Mouse (Mus musculus) intestine, embryonic 15.5 days (tissue): Measurements from ENCODE around the gene Rpl31. TPM values are rescaled to one million over a fixed set of nuclear protein-coding genes. Genes with fewer than 3 reads are reported as not detected.

Source experiments
- ATAC-seq: fragments of 200-750 bp; cut with Nextera tagmentation; 2 replicates; pipeline ENCODE4 v1.8.0; 2017; ENCODE audit warnings: moderate TSS enrichment, moderate library complexity
- H3K27ac ChIP-seq: fragments of 300-500 bp; sonication (generic); 2 replicates; pipeline ENCODE4 v1.5.1; 2015; ENCODE audit warnings: mild to moderate bottlenecking, inconsistent platforms
- H3K27me3 ChIP-seq: fragments of 300-500 bp; sonication (generic); replicated peaks from 2 replicates; pipeline ENCODE4 v1.6.1; 2015; ENCODE audit warnings: inconsistent platforms
- H3K36me3 ChIP-seq: fragments of 300-500 bp; sonication (generic); 2 replicates; pipeline ENCODE4 v1.6.1; 2015; ENCODE audit warnings: inconsistent platforms
- H3K4me1 ChIP-seq: fragments of 300-500 bp; sonication (generic); replicated peaks from 2 replicates; pipeline ENCODE4 v1.6.1; 2015; ENCODE audit warnings: inconsistent platforms
- H3K4me2 ChIP-seq: fragments of 300-500 bp; sonication (generic); replicated peaks from 2 replicates; pipeline ENCODE4 v1.6.1; 2015; ENCODE audit warnings: mild to moderate bottlenecking, inconsistent platforms
- H3K4me3 ChIP-seq: fragments of 300-500 bp; sonication (generic); replicated peaks from 2 replicates; pipeline ENCODE4 v1.5.1; 2015; ENCODE audit warnings: inconsistent platforms
- H3K9ac ChIP-seq: fragments of 300-500 bp; sonication (generic); 2 replicates; pipeline ENCODE4 v1.6.1; 2015; ENCODE audit warnings: inconsistent platforms
- H3K9me3 ChIP-seq: fragments of 300-500 bp; sonication (generic); 2 replicates; pipeline ENCODE4 v1.6.1; 2016; ENCODE audit warnings: inconsistent platforms
- WGBS: fragments of 180-500 bp; shearing (Covaris S2); methylation state at CpG from one replicate; pipeline ENCODE4 v1.1.7; 2015; 5-methylcytosine and 5-hydroxymethylcytosine counted together
- polyA plus RNA-seq: library from polyadenylated mRNA; unstranded; fragments of >200 nt; fragmentation: Nextera tagmentation; extraction: Ambion mirVana; gene quantifications from 2 replicates; pipeline ENCODE4 v1.2.1, GENCODE M21; 2015

The Rpl31 gene
- polyA plus RNA-seq, 1 experiment from 2014 or later = 550 TPM

DNA sequence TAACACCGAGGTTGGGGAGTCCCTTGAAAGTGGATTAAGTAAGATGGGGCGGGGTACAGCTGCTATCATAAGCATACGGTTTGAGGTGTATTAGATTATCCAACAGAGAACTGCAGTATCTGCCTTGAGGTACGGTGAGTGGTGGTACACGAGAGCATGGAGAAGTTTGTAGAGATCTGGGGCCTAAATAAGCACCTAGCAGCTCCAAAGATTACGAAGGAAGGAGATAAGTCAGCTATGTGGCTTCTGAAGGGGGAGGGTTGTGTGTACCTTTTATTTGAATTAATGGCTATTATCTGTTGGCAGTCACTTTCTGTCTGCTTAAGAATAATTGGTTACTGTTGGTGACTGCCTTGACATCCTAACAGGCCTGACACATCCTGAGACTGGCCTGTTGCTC lies 2.8 kb downstream of the Rpl31 start:
- H3K4me3 ChIP-seq = no peak overlapping the region
- H3K4me2 ChIP-seq = no peak overlapping the region
- no peaks in the 10 kb centered on the region for H3K9me3 ChIP-seq
- no peak overlapping the region for H3K9ac ChIP-seq
- 79% methylated on average over 6 of the region's 6 CpGs for WGBS
- H3K27ac ChIP-seq = 0 out of 2 replicates have a peak overlapping the region, but pooled peaks have one; percentile 3
- no peaks in the 10 kb centered on the region for H3K27me3 ChIP-seq
- H3K4me1 ChIP-seq = peaks cover 14% of the 10 kb centered on the region
- no peak for ATAC-seq
- peaks cover 28% of the 10 kb centered on the region for H3K36me3 ChIP-seq

DNA sequence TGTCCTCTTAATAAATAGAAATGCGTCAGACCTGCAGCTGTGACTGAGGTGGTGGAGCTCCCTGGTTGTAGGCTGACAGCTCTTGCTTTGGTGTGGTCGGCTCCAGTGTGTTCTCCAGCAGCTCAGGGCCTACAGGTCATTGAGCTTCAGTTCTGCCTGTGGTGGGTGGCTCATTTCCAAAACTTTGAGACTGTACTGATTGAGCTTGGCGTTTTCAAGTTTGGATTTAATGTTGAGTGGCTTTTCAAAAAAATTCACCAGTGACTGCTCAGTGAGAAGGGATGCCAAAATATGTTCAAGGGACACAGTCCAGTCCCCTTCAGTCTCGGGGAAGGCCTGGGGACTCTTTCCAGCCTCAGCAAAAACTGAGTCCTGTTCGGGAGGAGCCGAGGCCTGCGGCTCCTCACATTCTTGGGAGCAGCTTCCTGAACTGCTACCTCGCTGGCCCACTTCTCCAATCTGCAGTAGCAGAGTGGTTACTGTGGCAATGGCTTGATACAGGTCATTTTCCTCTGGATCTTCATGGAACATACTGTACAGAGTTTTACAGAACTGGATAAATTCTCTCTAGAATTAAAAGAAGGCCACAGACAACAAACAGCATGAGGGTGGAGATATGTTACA lies 4.7 kb downstream of the Rpl31 start:
- WGBS = 83% methylated on average over 8 of the region's 8 CpGs
- no peak overlapping the region for H3K4me2 ChIP-seq
- no peak overlapping the region for H3K9ac ChIP-seq
- no peak overlapping the region for H3K4me3 ChIP-seq
- ATAC-seq = no peak
- no peaks in the 10 kb centered on the region for H3K9me3 ChIP-seq
- peaks cover 12% of the 10 kb centered on the region for H3K4me1 ChIP-seq
- no peak overlapping the region for H3K27ac ChIP-seq
- H3K27me3 ChIP-seq = no peaks in the 10 kb centered on the region
- peaks cover 31% of the 10 kb centered on the region for H3K36me3 ChIP-seq

DNA sequence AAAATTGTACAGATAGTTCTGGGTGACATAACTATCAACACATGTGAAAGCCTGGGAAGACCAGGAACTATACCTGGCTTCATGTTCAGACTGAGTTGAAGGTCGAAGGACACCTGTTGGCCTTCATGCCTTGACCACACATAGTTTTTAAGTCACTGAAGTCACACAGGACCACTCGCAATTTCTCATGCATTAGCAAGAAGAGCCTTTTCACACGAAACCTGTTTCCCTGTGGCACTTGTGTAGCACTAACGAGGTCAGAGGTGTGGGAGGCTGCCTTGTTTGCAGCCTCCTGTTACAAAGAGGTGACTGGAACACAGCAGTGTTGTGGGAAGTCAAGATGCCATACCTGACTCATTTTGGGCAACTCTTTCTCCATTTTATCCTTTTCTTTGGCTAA lies 5.7 kb downstream of the Rpl31 start:
- Histone ChIP-seq H3K36me3 (peaks cover 31% of the 10 kb centered on the region), H3K27me3 (no peaks in the 10 kb centered on the region), H3K9ac (no peak overlapping the region), H3K4me1 (peaks cover 12% of the 10 kb centered on the region), H3K4me3 (no peak overlapping the region), H3K4me2 (no peak overlapping the region), H3K27ac (no peak overlapping the region), H3K9me3 (no peaks in the 10 kb centered on the region)
- ATAC-seq = no peak
- WGBS = 70% methylated on average over 4 of the region's 4 CpGs

DNA sequence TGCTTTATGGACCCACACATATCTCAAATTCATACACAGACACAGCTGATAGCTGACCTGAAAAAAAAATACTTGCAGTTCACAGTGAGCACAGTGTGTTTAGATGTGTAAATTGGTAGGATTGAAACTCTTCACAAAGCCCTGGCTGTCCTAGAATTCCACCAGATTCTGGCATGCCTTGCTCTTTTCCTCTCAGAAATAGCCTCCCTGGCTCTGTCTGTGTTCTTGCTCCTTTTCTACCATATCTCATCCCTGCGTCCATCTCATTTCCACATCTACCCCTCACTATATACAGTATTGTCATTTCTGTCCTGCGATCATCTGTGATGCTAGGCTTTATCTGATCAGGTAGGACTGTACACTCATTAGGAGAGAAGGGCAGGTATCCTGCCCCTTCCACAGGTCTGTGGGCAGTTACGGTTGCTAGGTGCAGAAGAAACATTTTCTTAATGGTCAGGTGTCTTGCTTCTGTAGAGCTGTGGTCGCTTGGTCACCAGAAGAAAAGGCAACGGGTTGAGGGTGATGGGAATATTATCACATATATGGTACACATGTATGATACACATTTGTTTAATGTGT lies 6.7 kb downstream of the Rpl31 start:
- no peaks in the 10 kb centered on the region for H3K27me3 ChIP-seq
- H3K9ac ChIP-seq = no peak overlapping the region
- WGBS = 83% methylated on average over 5 of the region's 5 CpGs
- H3K36me3 ChIP-seq = peaks cover 31% of the 10 kb centered on the region
- H3K9me3 ChIP-seq = no peaks in the 10 kb centered on the region
- no peak overlapping the region for H3K27ac ChIP-seq
- H3K4me3 ChIP-seq = no peak overlapping the region
- H3K4me1 ChIP-seq = peaks cover 6% of the 10 kb centered on the region; the same call in 1 of the 2 replicates
- ATAC-seq = peak; percentile 44; the same call in 1 of the 2 replicates
- no peak overlapping the region for H3K4me2 ChIP-seq

DNA sequence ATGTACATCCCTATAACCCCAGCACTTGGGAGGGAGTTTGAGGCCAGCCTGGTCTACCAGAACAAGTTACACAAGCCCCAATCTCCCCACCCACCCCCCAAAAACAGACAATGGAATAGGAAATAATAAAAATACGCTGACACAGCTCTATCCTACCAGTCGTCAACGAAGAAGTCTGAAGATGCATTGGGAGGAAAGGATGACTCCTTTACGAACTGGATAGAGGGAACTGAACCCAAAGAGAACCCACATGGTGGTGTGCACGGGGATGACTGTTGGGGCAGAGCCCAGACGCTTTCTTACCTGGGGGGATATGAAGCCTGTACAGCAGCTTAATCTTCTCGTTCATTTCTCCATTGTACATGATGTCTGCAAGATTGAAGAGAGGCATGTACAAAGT lies 8.5 kb downstream of the Rpl31 start:
- Histone ChIP-seq H3K4me3 (no peak overlapping the region), H3K9ac (no peak overlapping the region), H3K4me2 (no peak overlapping the region), H3K36me3 (peaks cover 20% of the 10 kb centered on the region), H3K27me3 (no peaks in the 10 kb centered on the region), H3K4me1 (no peaks in the 10 kb centered on the region), H3K9me3 (no peaks in the 10 kb centered on the region), H3K27ac (no peak overlapping the region)
- WGBS = 87% methylated on average over 7 of the region's 7 CpGs
- no peak for ATAC-seq

DNA sequence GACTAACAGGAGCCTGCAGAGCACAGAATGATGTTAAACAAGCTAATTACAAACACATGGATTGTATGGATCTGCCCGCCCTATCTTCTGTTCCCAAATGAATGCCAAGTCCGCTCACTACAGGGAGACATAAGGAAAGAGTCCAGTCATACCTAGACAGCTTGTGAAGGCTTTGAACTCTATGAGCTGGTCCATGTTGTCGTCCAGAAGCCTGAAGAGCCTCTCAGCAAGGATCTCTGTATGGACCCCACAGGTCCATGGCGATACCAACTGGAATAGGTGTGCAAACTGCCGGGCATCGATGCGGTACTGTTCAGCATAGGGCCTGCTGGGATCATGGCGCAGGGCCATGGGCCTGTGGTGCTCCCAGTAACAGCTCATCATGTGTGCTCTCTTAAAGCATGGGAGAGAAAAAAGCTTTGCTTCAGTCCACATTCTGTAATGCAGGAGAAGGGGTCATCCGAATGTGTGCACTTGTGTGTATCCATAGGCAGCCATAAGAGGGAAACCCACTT lies 9.1 kb downstream of the Rpl31 start:
- Histone ChIP-seq H3K27ac (no peak overlapping the region), H3K4me1 (no peaks in the 10 kb centered on the region), H3K9me3 (no peaks in the 10 kb centered on the region), H3K4me3 (no peak overlapping the region), H3K9ac (no peak overlapping the region), H3K4me2 (no peak overlapping the region), H3K27me3 (no peaks in the 10 kb centered on the region), H3K36me3 (peaks cover 14% of the 10 kb centered on the region; the same call in 1 of the 2 replicates)
- no peak for ATAC-seq
- 95% methylated on average over 9 of the region's 9 CpGs for WGBS

DNA sequence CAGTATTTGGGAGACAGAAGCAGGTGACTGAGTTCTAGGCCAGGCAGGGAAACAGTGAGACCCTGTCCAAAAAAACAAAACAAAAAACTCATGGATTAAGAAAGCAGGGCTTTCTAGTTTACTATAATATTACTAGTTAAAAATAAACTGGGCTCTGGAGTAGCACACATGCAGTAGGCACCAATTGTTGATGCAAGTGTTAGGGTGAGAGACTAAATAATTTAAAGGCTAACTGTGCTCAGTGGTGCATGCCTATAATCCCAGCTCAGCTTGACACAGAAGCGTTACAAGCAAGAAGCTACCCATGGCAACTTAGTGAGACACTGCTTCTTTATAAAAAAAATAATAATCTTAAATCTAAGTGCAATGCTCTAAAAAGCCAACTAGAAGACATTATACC lies 10.9 kb downstream of the Rpl31 start:
- H3K4me2 ChIP-seq = no peak overlapping the region
- no peak overlapping the region for H3K4me3 ChIP-seq
- ATAC-seq = no peak
- H3K27me3 ChIP-seq = no peaks in the 10 kb centered on the region
- peaks cover 3% of the 10 kb centered on the region; the same call in 1 of the 2 replicates for H3K36me3 ChIP-seq
- no peak overlapping the region for H3K9ac ChIP-seq
- no peak overlapping the region for H3K27ac ChIP-seq
- WGBS = 74% methylated on average over 1 of the region's 1 CpGs
- H3K4me1 ChIP-seq = no peaks in the 10 kb centered on the region
- H3K9me3 ChIP-seq = no peaks in the 10 kb centered on the region

DNA sequence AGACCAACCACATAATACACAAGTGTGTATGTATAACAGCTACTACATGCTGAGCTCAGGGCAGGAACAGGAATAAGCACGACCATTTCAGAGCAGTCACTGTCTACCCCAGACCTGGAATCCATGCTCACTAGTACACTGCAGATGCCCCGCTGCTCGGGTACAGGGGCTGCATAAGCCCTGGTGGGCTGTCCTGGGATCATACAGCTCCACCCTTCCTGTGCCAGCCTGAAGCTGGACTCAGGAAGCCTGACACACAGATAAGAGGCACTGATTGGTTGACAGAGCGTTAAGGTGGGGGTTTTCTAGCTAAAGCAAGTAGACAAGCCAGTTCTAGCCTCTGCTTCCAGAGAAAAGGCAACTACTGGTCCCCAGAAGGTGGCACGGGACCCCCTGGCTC lies 11.4 kb downstream of the Rpl31 start:
- Histone ChIP-seq H3K9ac (no peak overlapping the region), H3K4me3 (no peak overlapping the region), H3K4me1 (no peaks in the 10 kb centered on the region), H3K4me2 (no peak overlapping the region), H3K27ac (no peak overlapping the region), H3K36me3 (peaks cover 3% of the 10 kb centered on the region; the same call in 1 of the 2 replicates), H3K9me3 (no peaks in the 10 kb centered on the region), H3K27me3 (no peaks in the 10 kb centered on the region)
- WGBS = 73% methylated on average over 5 of the region's 5 CpGs
- ATAC-seq = no peak

DNA sequence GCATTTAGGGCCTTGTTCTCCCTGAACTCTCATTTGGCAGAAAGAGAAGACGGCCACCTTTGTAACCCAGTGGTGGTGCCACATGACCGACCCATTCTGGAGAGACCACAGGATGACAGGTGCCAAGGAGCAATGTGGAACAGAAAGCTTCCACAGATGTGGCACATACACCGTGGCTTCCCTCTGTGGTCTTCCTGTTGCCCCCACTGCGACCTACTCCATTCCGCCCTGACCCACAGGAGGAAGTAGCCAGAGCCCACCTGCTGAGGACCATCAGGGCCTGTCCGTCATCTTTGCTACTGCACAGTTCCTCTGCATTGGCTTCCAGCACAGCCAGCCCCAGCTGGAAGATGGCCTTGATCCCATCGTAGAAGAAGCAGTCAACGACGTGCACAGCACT lies 13.4 kb downstream of the Rpl31 start:
- H3K4me1 ChIP-seq = no peaks in the 10 kb centered on the region
- no peaks in the 10 kb centered on the region for H3K27me3 ChIP-seq
- H3K36me3 ChIP-seq = peaks cover 3% of the 10 kb centered on the region; the same call in 1 of the 2 replicates
- no peak overlapping the region for H3K4me3 ChIP-seq
- WGBS = 90% methylated on average over 9 of the region's 9 CpGs
- H3K9me3 ChIP-seq = no peaks in the 10 kb centered on the region
- H3K4me2 ChIP-seq = no peak overlapping the region
- no peak overlapping the region for H3K9ac ChIP-seq
- no peak overlapping the region for H3K27ac ChIP-seq
- no peak for ATAC-seq

DNA sequence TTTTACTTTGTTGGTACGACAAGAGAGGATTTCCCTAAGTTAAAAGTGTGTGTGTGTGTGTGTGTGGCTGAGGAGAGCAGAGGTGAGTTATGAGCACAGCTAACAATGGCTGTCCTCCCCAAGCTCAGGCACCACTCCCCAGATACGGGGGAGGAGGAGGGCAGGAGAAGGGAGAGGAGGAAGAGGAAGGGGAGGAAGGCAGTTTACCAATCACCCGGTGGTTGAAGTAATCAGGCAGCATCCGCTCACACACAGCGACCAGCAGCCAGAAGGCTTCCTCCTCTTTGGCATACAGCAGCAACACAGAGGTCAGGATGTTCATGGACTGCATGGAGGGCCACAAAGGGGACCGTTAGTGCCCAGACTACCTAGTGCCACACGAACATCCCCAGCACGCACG lies 17.3 kb downstream of the Rpl31 start:
- 77% methylated on average over 9 of the region's 9 CpGs for WGBS
- Histone ChIP-seq H3K4me3 (no peak overlapping the region), H3K36me3 (no peaks in the 10 kb centered on the region), H3K27ac (no peak overlapping the region), H3K27me3 (no peaks in the 10 kb centered on the region), H3K9ac (no peak overlapping the region), H3K4me2 (no peak overlapping the region), H3K4me1 (no peaks in the 10 kb centered on the region), H3K9me3 (no peaks in the 10 kb centered on the region)
- no peak for ATAC-seq

DNA sequence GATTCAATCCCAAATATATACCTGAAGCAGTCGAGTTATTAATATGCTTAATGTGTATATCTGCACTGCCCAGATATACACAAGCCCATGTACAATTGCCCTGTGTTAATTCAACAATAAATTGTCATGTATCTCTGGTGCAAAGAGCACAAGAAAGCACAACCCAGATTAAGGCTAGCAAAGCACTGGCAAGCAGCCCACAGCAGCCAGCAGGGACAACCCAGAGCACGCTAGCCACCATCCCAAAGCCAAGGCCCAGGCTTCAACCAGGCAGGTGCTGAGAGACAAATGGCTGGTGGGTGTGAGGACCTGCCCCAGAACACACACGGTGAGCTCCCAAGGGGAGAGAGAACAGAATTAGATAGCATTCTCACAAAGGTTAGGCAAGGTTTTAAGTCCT lies 18.8 kb downstream of the Rpl31 start:
- ATAC-seq = no peak
- H3K9ac ChIP-seq = no peak overlapping the region
- no peak overlapping the region for H3K27ac ChIP-seq
- H3K4me1 ChIP-seq = no peaks in the 10 kb centered on the region
- no peak overlapping the region for H3K4me3 ChIP-seq
- H3K36me3 ChIP-seq = no peaks in the 10 kb centered on the region
- WGBS = 75% methylated on average over 3 of the region's 3 CpGs
- no peak overlapping the region for H3K4me2 ChIP-seq
- no peaks in the 10 kb centered on the region for H3K9me3 ChIP-seq
- H3K27me3 ChIP-seq = no peaks in the 10 kb centered on the region

DNA sequence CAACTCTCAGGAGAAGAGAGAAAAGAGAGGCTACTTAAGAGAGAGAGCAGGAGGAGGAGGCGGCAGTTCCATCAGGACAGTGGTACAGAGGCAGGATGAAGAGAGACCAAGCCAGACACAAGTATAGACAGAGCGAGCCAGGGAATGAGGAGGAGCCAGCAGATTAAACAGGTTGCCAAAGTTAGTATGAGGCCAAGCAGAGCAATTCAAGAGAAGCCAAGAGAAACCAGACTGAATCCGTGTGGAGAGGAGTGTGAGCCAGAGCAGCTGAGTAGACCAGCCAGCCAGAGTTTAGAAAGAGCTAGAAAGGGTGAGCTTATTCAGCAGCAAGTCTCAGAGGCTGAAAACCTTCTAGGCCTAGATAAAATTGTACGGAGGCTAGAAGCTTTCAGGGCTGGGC lies 19.9 kb downstream of the Rpl31 start:
- Histone ChIP-seq H3K4me2 (no peak overlapping the region), H3K27ac (no peak overlapping the region), H3K9ac (no peak overlapping the region), H3K4me3 (no peak overlapping the region), H3K9me3 (no peaks in the 10 kb centered on the region), H3K4me1 (no peaks in the 10 kb centered on the region), H3K27me3 (no peaks in the 10 kb centered on the region), H3K36me3 (no peaks in the 10 kb centered on the region)
- no peak for ATAC-seq
- WGBS = 78% methylated on average over 4 of the region's 4 CpGs

DNA sequence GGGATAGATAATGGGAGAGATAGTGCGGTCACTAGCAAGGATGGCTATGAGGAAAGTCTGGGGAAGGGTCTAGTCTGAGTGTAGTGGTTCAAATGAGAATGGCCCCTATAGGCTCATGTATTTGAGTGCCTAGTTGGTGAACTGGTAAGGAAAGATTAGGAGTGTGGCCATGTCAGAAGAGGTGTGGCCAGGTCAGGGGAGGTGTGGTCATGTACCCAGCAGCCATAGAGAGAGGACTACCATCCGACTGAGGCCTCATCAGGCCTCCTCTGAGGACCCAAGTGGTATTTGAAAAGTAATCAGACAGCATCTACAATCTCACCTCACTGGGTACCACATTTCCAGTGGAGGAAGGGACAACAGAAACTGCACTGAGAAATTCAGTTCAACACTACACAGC lies 20.5 kb downstream of the Rpl31 start:
- Histone ChIP-seq H3K4me3 (no peak overlapping the region), H3K27me3 (no peaks in the 10 kb centered on the region), H3K36me3 (no peaks in the 10 kb centered on the region), H3K4me1 (no peaks in the 10 kb centered on the region), H3K27ac (no peak overlapping the region), H3K4me2 (no peak overlapping the region), H3K9me3 (no peaks in the 10 kb centered on the region), H3K9ac (no peak overlapping the region)
- 87% methylated on average over 2 of the region's 2 CpGs for WGBS
- no peak for ATAC-seq
